1 mouse cellular context compared by ENCODE assay signal in genomic region chr4:154142211-154143040, GRCm38 (mm10).
TF ChIP-seq lines count a peak whose summit lies in the region.

Gene Wrap73 (plus strand): TSS chr4:154142372.

TF ChIP-seq in CH12.LX, 34 proteins besides CTCF, POLR2A, EP300 and RAD21 (continued from another document):
- no peak for TF ChIP-seq E2F4 (IDR thresholded peaks at IDR 0.05; ENCODE audit: insufficient replicate concordance, low read depth, low read length)
- TF ChIP-seq MXI1 (IDR thresholded peaks at IDR 0.05; ENCODE audit: low read depth, low read length), result peak; percentile 52; the same call in 1 of the 2 replicates
- no peak for TF ChIP-seq ZMIZ1 (IDR thresholded peaks at IDR 0.05; ENCODE audit: low read depth, low read length)
- peak; percentile 63 for TF ChIP-seq TCF12 (IDR thresholded peaks at IDR 0.05; ENCODE audit: low read depth, low read length)
- TF ChIP-seq HCFC1 (IDR thresholded peaks at IDR 0.05; ENCODE audit: low read depth, low read length), result peak; percentile 95
- TF ChIP-seq PAX5 (IDR thresholded peaks at IDR 0.05; ENCODE audit: low read length), result no peak
- no peak for TF ChIP-seq USF1 (IDR thresholded peaks at IDR 0.05; ENCODE audit: low read depth, low read length)
- no peak for TF ChIP-seq CHD1 (IDR thresholded peaks at IDR 0.05; ENCODE audit: low read depth, low read length)
- no peak for TF ChIP-seq USF2 (conservative IDR thresholded peaks at IDR 0.05; ENCODE audit: low read depth, low read length)
- TF ChIP-seq BHLHE40 (IDR thresholded peaks at IDR 0.05; ENCODE audit: low read depth, low read length), result 0 out of 2 replicates have a peak, but pooled peaks have one; percentile 28
- TF ChIP-seq SIN3A (IDR thresholded peaks at IDR 0.05; ENCODE audit: low read length), result peak; percentile 61; the same call in 1 of the 2 replicates
- TF ChIP-seq MAFK (IDR thresholded peaks at IDR 0.05; ENCODE audit: insufficient replicate concordance, low read length), result no peak
- TF ChIP-seq ETS1 (conservative IDR thresholded peaks at IDR 0.05; ENCODE audit: low read depth, low read length), result no peak
